Comparison of ENCODE assay signal across 11 mouse cellular contexts in the genomic region with DNA sequence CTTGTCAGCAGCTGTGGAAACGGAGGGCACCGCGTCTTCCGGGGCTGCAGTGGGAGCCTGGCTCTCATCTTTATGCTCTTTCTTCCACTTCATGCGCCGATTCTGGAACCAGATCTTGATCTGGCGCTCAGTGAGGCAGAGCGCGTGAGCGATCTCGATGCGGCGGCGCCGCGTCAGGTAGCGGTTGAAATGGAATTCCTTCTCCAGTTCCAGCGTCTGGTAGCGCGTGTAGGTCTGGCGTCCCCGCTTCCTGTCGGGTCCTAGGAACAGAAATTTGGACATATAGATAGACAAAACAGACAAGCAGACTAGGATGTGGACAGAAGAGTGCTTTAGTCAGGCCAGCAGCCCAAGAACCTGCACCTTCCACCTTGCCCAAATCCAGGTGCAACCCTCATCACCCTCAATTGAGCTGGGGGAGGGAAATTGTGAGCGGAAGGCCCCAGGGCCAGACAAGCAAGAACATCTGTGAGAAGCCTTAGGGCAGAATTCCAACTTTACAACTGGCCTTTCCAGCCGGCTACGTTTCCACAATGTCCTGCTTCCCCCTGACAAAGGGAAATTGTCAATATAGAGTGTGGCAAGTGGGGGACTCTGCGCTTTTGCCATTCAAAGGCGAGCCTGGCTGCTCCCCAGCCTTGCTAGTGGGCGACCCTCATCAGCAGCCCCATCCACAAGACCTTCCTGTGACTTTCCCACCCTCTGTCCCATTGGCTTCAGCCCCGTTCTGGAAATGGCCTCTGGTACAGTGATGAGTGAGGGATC. TPM values are rescaled to one million over a fixed set of nuclear protein-coding genes. Genes with fewer than 3 reads are reported as not detected.
A peak's percentile ranks its signal among the peaks of the same experiment; 100 is the strongest.
DNase-seq lines count a peak whose midpoint lies in the region; ATAC-seq and TF ChIP-seq lines count a peak whose summit lies in the region.
"Had no signal": no experiment of that assay in that cellular context is flagged by ENCODE, and none has a peak within 500 bp of the region (broad histone marks: within the 10 kb centered on the region; RNA-seq: fewer than 3 reads in every experiment).

No protein-coding gene starts in this region.

- peak overlapping the region; percentile 100 for H3K9ac ChIP-seq in neural tube, embryonic 13.5 days
- H3K9ac ChIP-seq: liver, embryonic 15.5 days had no signal

- DNase-seq in heart, postnatal 4 days: peak; percentile 6
- no peak for DNase-seq in heart, adult 8-10 months (ENCODE audit: low spot score)
- peak; percentile 52 for DNase-seq in kidney, adult 9 months
- DNase-seq in cerebellum, postnatal 36 days: no peak
- no peak for DNase-seq in left cerebral cortex, adult 11 months (ENCODE audit: low spot score)
- DNase-seq in cerebellum, adult 2 months: no peak

- no peak for TF ChIP-seq POLR2A in embryonic fibroblast, embryonic 13.5 days (IDR thresholded peaks at IDR 0.05; ENCODE audit: low read depth, low read length)
- TF ChIP-seq POLR2A in cerebellum, adult 2 months (IDR thresholded peaks at IDR 0.05; ENCODE audit: borderline replicate concordance, insufficient read depth, low read length): no peak

- H3K27ac ChIP-seq in embryonic fibroblast, embryonic 13.5 days (ENCODE audit: insufficient read depth, low read length): no peak overlapping the region
- H3K27ac ChIP-seq in neural tube, embryonic 13.5 days (replicated peaks): peak overlapping the region; percentile 100
- H3K27ac ChIP-seq in cerebellum, adult 2 months (ENCODE audit: insufficient read depth, low read length): no peak overlapping the region
- H3K27ac ChIP-seq: liver, embryonic 15.5 days had no signal

- 1% methylated on average over 30 of the region's 30 CpGs for WGBS in neural tube, embryonic 13.5 days
- 3% methylated on average over 30 of the region's 30 CpGs for WGBS in cerebellum, adult 2 months

- no peaks in the 10 kb centered on the region for H3K27me3 ChIP-seq in neural tube, embryonic 13.5 days
- peaks cover 16% of the 10 kb centered on the region; the same call in 1 of the 2 replicates for H3K27me3 ChIP-seq in cerebellum, adult 2 months (ENCODE audit: control insufficient read depth, insufficient read depth, low read length)

- TF ChIP-seq CTCF in embryonic fibroblast, embryonic 13.5 days (IDR thresholded peaks at IDR 0.05; ENCODE audit: borderline replicate concordance, insufficient read depth, low read length): no peak
- TF ChIP-seq CTCF in cerebellum, adult 2 months (IDR thresholded peaks at IDR 0.05; ENCODE audit: borderline replicate concordance, insufficient read depth, low read depth, low read length): no peak

- no peaks in the 10 kb centered on the region for H3K4me1 ChIP-seq in embryonic fibroblast, embryonic 13.5 days (ENCODE audit: control insufficient read depth, insufficient read depth, low read length)
- H3K4me1 ChIP-seq in neural tube, embryonic 13.5 days (replicated peaks): peaks cover 68% of the 10 kb centered on the region
- H3K4me1 ChIP-seq in cerebellum, adult 2 months (ENCODE audit: control insufficient read depth, insufficient read depth, low read length): no peaks in the 10 kb centered on the region

- H3K36me3 ChIP-seq in neural tube, embryonic 13.5 days: no peaks in the 10 kb centered on the region
- H3K36me3 ChIP-seq: liver, embryonic 15.5 days had no signal

- peak overlapping the region; percentile 44 for H3K4me3 ChIP-seq in embryonic fibroblast, embryonic 13.5 days (ENCODE audit: insufficient read depth, low read length)
- peak overlapping the region; percentile 96 for H3K4me3 ChIP-seq in neural tube, embryonic 13.5 days
- H3K4me3 ChIP-seq in cerebellum, adult 2 months (replicated peaks; ENCODE audit: insufficient read depth, low read depth, low read length): no peak overlapping the region

- no peak for ATAC-seq in neural tube, embryonic 13.5 days (ENCODE audit: low read depth)

- peak overlapping the region; percentile 97 for H3K4me2 ChIP-seq in neural tube, embryonic 13.5 days

- no peaks in the 10 kb centered on the region for H3K9me3 ChIP-seq in neural tube, embryonic 13.5 days
- H3K9me3 ChIP-seq: liver, embryonic 15.5 days had no signal

RNA-seq across cellular contexts. Expression of gene Gm28308, which starts 2.8 kb away (rescaled TPM):
- total RNA-seq in heart, postnatal 4 days (2021): not detected
- under 1 TPM in 1 of 4 experiments, not detected in 3; 0.54 TPM for total RNA-seq in heart, adult 8-10 months (2022)
- polyA plus RNA-seq in embryonic fibroblast, embryonic 13.5 days (2011; ENCODE audit: insufficient read length, low read depth, missing spikeins): 0.89 TPM in 1 of 2 replicates, not detected in the other
- not detected in 2 replicates for polyA plus RNA-seq in neural tube, embryonic 13.5 days (2015; fragmentation: Nextera tagmentation; extraction: Ambion mirVana)
- not detected in 2 replicates for polyA plus RNA-seq in cerebellum, adult 2 months (2012; rRNA removed)
- total RNA-seq: granulocyte monocyte progenitor cell, adult 5-6 weeks had no signal
- polyA plus RNA-seq: cortical plate, adult 2 months; liver, embryonic 15.5 days had no signal

RNA-seq across cellular contexts. Expression of gene Hoxa3, which starts 2.8 kb away (rescaled TPM):
- 1 to 10 TPM; 1.4 TPM for total RNA-seq in heart, postnatal 4 days (2021)
- total RNA-seq in heart, adult 8-10 months (2022): under 1 TPM; 0.16 to 0.89 (median 0.31) TPM
- 10.2 and 13.5 TPM in 2 replicates for polyA plus RNA-seq in embryonic fibroblast, embryonic 13.5 days (2011; ENCODE audit: insufficient read length, low read depth, missing spikeins)
- polyA plus RNA-seq in neural tube, embryonic 13.5 days (2015; fragmentation: Nextera tagmentation; extraction: Ambion mirVana): 13.9 and 16.4 TPM in 2 replicates
- polyA plus RNA-seq in cerebellum, adult 2 months (2012; rRNA removed): 2.1 and 2.2 TPM in 2 replicates
- polyA plus RNA-seq: cortical plate, adult 2 months had no signal

RNA-seq across cellular contexts. Expression of gene Hoxa7, which starts 5.7 kb away (rescaled TPM):
- under 1 TPM in 1 of 2 experiments, not detected in 1; 0.20 TPM for total RNA-seq in heart, postnatal 4 days (2021)
- under 1 TPM in 3 of 4 experiments, not detected in 1; 0.19 to 0.55 (median 0.31) TPM for total RNA-seq in heart, adult 8-10 months (2022)
- 15.8 and 21.6 TPM in 2 replicates for polyA plus RNA-seq in embryonic fibroblast, embryonic 13.5 days (2011; ENCODE audit: insufficient read length, low read depth, missing spikeins)
- 117 and 125 TPM in 2 replicates for polyA plus RNA-seq in neural tube, embryonic 13.5 days (2015; fragmentation: Nextera tagmentation; extraction: Ambion mirVana)
- polyA plus RNA-seq in cerebellum, adult 2 months (2012; rRNA removed): 0.07 and 0.16 TPM in 2 replicates
- polyA plus RNA-seq: cortical plate, adult 2 months had no signal

RNA-seq across cellular contexts. Expression of gene Hoxa6, which starts 7.4 kb away (rescaled TPM):
- total RNA-seq in heart, postnatal 4 days (2021): not detected
- total RNA-seq in heart, adult 8-10 months (2022): not detected
- 2.8 and 4.2 TPM in 2 replicates for polyA plus RNA-seq in embryonic fibroblast, embryonic 13.5 days (2011; ENCODE audit: insufficient read length, low read depth, missing spikeins)
- polyA plus RNA-seq in neural tube, embryonic 13.5 days (2015; fragmentation: Nextera tagmentation; extraction: Ambion mirVana): 20.3 and 25.8 TPM in 2 replicates
- 0.13 and 0.46 TPM in 2 replicates for polyA plus RNA-seq in cerebellum, adult 2 months (2012; rRNA removed)
- polyA plus RNA-seq: cortical plate, adult 2 months; liver, embryonic 15.5 days had no signal

RNA-seq across cellular contexts. Expression of gene Hoxa5, which starts 11.6 kb away (rescaled TPM):
- 1 to 10 TPM; 1.3 to 1.5 TPM for total RNA-seq in heart, postnatal 4 days (2021)
- under 1 TPM; 0.41 to 0.69 (median 0.57) TPM for total RNA-seq in heart, adult 8-10 months (2022)
- 11.9 and 18.6 TPM in 2 replicates for polyA plus RNA-seq in embryonic fibroblast, embryonic 13.5 days (2011; ENCODE audit: insufficient read length, low read depth, missing spikeins)
- 44.7 and 66.8 TPM in 2 replicates for polyA plus RNA-seq in neural tube, embryonic 13.5 days (2015; fragmentation: Nextera tagmentation; extraction: Ambion mirVana)
- 4.6 and 6.0 TPM in 2 replicates for polyA plus RNA-seq in cerebellum, adult 2 months (2012; rRNA removed)
- polyA plus RNA-seq: cortical plate, adult 2 months had no signal

Comparison
In these comparisons a context has a peak if more than half of its experiments do, and no peak if none do; other contexts are left out.
1. DNase-seq: peak in heart, postnatal 4 days (single experiment) and kidney, adult 9 months (single experiment); none in heart, adult 8-10 months (single experiment), cerebellum, postnatal 36 days (0 of 2), left cerebral cortex, adult 11 months (single experiment) and cerebellum, adult 2 months (0 of 2).
2. RNA of gene Hoxa7, which starts 5.7 kb away (polyA plus RNA-seq): 117 to 125 TPM in neural tube, embryonic 13.5 days and 15.8 to 21.6 TPM in embryonic fibroblast, embryonic 13.5 days; 0.07 to 0.16 TPM in cerebellum, adult 2 months; every median in the first group is over 10 times any median in the second.